Mouse (Mus musculus) gastrocnemius, adult 2 months (tissue): Measurements from ENCODE around the gene Atxn7l3b. TPM values are rescaled to one million over a fixed set of nuclear protein-coding genes. Genes with fewer than 3 reads are reported as not detected.

Experiments used
- DNase-seq: peaks from one replicate; pipeline ENCODE4 v3.0.0; 2022
- H3K27ac ChIP-seq: fragments of 200-600 bp; 2 replicates; pipeline ENCODE4 v1.8.1; 2022; ENCODE audit warnings: mild to moderate bottlenecking
- H3K4me3 ChIP-seq: fragments of 200-600 bp; 2 replicates; pipeline ENCODE4 v1.8.1; 2022; ENCODE audit warnings: mild to moderate bottlenecking, moderate library complexity
- CTCF ChIP-seq: fragments of 200-600 bp; IDR thresholded peaks from 2 replicates; pipeline ENCODE4 v1.8.1; 2022; ENCODE audit warnings: antibody characterized with exemption, mild to moderate bottlenecking, moderate library complexity
- intact Hi-C: fragments of 180-260 bp; cut with DNase I; formaldehyde crosslinking; loops from one replicate; pipeline ENCODE4 v1.15.1; 2025
- total RNA-seq, 2 experiments: library from RNA; stranded (reverse); gene quantifications; 2 replicates each; pipeline ENCODE4 v1.2.3; 2021

Atxn7l3b gene
- total RNA-seq, 2 experiments from 2014 or later, result 13.0 to 16.3 TPM

DNA sequence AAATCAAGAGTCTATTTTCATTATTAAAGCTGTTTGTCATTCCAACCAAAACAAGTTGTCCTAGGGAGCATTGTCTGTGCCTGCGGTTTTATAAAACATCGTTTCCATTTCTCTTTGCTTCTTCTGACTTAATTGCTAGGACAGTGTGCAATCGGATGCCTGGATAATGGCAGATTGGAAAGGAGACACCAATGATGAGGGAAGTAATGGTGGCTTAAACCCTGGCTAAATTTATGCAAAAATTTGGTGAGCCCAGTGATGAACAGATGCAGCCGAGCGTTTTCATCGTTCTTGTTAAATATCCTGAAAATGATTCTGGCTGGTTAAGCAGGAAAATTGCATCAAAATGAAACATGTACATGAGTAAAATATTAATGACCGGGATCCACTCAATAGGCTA is 28.6 kb downstream of the Atxn7l3b start:
- intact Hi-C loops, result no loop called here
- no peak overlapping the region for H3K4me3 ChIP-seq
- no peak overlapping the region for H3K27ac ChIP-seq
- no peak for DNase-seq
- no peak for TF ChIP-seq CTCF

DNA sequence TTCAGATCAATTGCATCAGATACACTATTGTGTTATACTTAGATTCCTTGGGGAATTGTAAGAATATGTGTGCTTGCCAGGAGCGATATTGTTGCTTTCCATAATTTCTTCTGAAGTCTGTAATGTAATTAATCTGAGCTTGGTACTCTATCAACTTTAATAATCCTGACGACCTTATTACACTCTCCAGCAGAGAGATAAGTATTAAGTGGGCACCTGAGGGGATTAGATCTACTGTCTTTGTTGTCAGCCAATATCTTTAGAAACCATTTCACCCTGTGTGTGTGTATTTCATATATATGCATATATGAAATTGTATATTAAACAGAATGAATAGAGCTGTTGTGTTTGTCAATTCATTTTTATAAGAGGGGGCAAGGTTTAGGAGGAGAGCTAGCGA is 29.0 kb downstream of the Atxn7l3b start:
- H3K4me3 ChIP-seq, result no peak overlapping the region
- intact Hi-C loops, result no loop called here
- H3K27ac ChIP-seq, result no peak overlapping the region
- DNase-seq, result no peak
- TF ChIP-seq CTCF, result no peak

DNA sequence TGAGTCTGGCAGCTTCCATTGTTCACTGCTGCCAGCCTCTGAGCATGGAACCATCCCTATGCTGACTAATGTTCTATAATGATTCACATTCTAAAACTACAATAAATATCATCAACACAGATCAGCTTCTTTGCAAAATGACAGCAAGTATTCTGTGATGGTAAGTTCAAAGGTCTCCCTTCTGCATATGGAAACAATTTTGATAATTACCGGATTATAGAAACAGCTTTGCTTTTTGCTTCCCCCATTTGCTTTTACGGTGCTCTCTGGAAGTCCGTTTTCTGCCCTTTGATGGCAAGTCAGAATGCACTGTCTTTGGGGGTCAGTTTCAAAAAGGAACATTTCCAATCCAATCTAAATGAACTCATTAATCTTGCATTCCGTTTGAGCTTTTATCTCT is 32.2 kb downstream of the Atxn7l3b start:
- DNase-seq, result no peak
- no peak overlapping the region for H3K27ac ChIP-seq
- intact Hi-C loops, result no loop called here
- H3K4me3 ChIP-seq, result no peak overlapping the region
- no peak for TF ChIP-seq CTCF

DNA sequence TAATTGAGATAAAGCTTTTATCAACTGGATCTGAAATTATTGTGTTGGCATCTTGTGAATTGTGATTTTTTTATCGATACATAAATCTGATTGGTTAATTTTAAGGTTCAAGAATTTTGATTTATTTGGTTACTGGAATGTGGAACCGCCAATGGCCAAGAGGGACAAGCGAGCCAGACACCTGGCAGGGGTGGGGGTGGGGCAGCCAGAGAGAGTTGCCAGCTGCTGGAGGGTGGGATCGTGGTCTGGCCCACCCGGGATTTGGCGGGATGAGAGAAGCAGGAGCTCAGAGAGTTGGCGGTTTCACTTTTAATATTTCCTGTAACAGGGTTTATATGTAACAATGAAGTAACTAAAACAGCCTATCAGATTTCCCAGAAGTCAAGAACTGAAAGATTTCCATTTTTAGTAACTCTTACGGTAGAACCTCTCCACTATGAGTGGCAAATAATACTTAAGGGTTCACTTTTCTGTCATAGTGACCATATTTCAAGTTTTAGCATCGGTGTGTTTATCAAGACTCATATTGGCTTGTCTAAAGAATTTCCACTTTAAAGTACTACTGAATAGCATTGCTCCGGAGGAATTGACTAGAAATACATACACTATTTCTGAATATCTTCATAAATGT is 35.1 kb downstream of the Atxn7l3b start:
- H3K27ac ChIP-seq, result no peak overlapping the region
- TF ChIP-seq CTCF, result no peak
- peak overlapping the region; percentile 21 for H3K4me3 ChIP-seq
- intact Hi-C loops, result no loop called here
- DNase-seq, result no peak

DNA sequence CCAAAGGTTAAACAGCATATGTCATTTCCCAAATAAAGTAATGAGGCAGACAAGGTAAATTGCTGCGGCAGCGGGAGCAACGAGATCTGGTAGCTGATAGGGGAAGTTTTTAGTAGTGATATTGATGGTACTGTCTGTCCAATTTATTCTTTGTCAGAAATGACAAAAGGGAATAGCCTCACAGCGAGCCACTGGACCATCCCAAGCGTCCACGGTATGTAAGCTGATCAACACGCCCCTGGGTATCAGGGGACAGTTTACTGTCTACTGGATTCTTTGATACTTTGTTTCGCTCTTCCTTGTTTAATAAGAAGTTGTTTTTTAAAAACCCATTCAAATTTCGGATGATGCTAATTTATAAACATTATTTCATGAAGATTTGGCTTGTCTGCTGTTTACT is 44.7 kb downstream of the Atxn7l3b start:
- H3K4me3 ChIP-seq, result no peak overlapping the region
- TF ChIP-seq CTCF, result no peak
- no peak overlapping the region for H3K27ac ChIP-seq
- intact Hi-C loops, result no loop called here
- no peak for DNase-seq

DNA sequence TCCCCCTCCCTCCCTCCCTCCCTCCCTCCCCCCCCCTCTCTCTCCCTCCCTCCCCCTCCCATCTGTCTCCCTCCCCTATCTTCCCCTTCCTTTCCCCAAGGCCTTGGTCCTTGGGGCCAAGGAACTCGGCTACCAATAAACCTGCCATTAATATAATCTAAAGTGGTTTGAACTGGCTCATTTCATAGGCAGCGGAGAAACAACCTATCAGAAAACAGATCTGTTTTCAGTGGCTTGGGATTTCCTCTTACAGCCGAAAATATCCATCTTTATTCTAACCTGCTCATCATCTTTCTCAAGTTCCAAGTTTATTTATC is 45.2 kb downstream of the Atxn7l3b start:
- intact Hi-C loops, result no loop called here
- Histone ChIP-seq H3K27ac (no peak overlapping the region), H3K4me3 (no peak overlapping the region)
- no peak for TF ChIP-seq CTCF
- DNase-seq, result no peak

DNA sequence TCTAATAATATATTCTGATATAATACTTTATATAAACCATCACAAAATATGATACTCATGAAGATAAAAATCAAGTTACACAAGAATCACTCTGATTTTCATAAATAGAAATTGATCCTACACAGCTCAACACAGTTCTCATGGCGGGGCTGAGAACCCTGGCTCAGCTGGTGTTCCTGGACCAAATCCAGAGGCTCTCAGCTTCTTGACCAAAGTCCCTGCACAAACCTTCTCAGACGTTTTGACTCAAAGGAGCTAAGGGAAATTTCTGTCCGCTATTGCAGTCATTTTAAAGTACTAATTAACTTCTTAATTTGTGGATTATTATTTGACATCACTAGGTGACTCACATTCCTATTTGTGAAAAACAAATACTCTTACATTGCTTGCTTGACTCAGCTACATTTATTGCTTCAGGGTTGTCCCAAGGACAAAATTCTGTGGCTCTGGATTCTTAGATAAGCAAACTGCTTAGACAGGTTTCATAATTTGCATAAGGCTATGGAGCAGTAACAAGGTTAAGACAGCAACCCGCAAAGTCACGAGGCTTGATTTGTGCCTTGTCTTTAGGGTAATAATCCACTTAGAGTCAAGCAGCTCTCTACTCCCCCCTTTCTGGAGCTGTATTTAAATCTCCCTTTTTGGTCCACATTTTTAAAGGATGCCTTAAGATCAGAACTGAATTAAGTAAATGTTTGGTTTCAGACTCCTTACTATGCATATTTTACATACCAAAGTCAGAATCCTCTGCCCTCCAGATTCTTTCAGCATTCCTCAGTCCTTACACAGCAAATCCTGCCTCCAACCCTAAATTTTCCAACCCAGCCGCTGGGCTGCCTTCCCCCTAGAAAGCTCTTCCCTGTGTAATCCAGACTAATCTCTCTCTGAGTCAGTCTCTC is 45.8 kb downstream of the Atxn7l3b start:
- no peak for TF ChIP-seq CTCF
- no peak for DNase-seq
- Histone ChIP-seq H3K27ac (no peak overlapping the region), H3K4me3 (no peak overlapping the region)
- intact Hi-C loops, result no loop called here

DNA sequence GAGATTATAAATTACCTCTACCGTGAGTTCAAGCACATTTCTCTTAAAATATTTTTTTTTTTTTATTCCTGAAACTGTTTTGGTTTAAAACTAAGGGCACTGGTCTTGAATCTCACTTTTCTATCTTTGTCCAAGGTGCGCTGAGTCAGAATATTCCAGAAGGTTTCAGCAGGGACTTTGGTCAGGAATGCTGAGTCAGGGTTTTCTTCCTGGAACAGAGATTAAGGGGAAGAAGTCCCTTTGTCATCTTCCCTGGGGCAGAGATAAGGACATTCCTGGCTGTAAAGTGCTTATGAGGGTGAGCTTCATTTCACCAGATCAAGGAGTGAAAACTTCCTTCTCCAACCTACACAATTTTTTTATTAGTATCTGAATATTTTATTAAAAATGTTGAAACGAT is 46.7 kb downstream of the Atxn7l3b start:
- DNase-seq, result no peak
- Histone ChIP-seq H3K4me3 (no peak overlapping the region), H3K27ac (no peak overlapping the region)
- intact Hi-C loops, result no loop called here
- no peak for TF ChIP-seq CTCF

DNA sequence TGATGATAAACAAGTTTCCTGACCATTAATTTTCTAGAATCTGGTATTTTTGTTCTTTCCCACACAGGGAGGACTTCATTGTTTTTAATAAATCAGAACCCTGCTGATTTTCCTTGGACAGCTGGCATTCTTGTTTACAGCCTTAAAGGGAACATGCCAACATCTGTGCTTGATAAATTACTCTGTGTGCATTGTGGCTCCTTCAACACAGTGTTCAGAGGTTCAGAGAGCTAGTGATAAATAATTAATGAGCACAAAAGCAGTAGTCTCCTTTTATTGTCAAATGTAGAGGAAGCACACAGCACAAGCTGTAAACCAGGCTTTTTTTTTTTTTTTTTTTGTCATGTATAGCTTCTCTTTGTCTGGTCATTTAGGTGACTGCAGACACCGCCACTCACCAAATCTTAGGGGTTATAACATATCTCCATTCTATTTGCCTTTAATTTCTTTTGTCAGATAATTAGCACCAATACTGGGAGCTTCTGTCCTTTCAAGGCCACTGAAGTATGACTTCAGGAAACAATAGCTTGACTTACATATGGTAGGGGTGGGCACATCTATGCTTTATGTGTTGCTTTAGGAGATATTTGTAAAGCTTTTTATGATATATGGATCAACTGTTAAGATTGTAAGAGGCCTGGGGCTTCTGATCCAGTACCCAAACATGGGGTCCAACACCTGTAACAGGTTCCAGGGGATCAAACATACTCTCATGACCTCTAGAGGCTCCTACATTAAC is 52.0 kb downstream of the Atxn7l3b start:
- Histone ChIP-seq H3K4me3 (no peak overlapping the region), H3K27ac (no peak overlapping the region)
- intact Hi-C loops, result no loop called here
- no peak for TF ChIP-seq CTCF
- no peak for DNase-seq
